Comparison of ENCODE assay signal across 7 mouse cellular contexts in genomic region chr4:48278757-48279497, GRCm38 (mm10). TPM values are rescaled to one million over a fixed set of nuclear protein-coding genes. Genes with fewer than 3 reads are reported as not detected.
DNase-seq lines count a peak whose midpoint lies in the region; ATAC-seq and TF ChIP-seq lines count a peak whose summit lies in the region.

No protein-coding gene starts in this region.

- no peak for TF ChIP-seq CTCF in forebrain, postnatal 0 days (IDR thresholded peaks at IDR 0.05; ENCODE audit: low read depth)

- peak overlapping the region; percentile 93 for H3K4me3 ChIP-seq in brown adipose tissue, adult 24 weeks (ENCODE audit: insufficient read depth, low read depth, low read length)
- H3K4me3 ChIP-seq in forebrain, postnatal 0 days (ENCODE audit: low read depth, low read length), result peak overlapping the region; percentile 69

- H3K27ac ChIP-seq in brown adipose tissue, adult 24 weeks (replicated peaks; ENCODE audit: low read depth, low read length), result peak overlapping the region; percentile 63
- H3K27ac ChIP-seq in forebrain, postnatal 0 days (ENCODE audit: low read depth, low read length), result peak overlapping the region; percentile 62

- H3K9me3 ChIP-seq in forebrain, postnatal 0 days (ENCODE audit: low read length), result no peaks in the 10 kb centered on the region

- WGBS in forebrain, postnatal 0 days, result under 1% methylated on average over 34 of the region's 34 CpGs

- DNase-seq in right cerebral cortex, postnatal 10 days (ENCODE audit: low spot score in 2 of 2), result peak; percentile 47 to 66
- DNase-seq in right cerebral cortex, postnatal 25 days, result no peak
- DNase-seq in forebrain, postnatal 0 days, result peak; percentile 38
- peak; percentile 39 to 47 for DNase-seq in layer of hippocampus, postnatal 10 days (ENCODE audit: low spot score in 2 of 2)
- DNase-seq in thymus, postnatal 0 days (ENCODE audit: low spot score), result no peak

- H3K36me3 ChIP-seq in forebrain, postnatal 0 days (ENCODE audit: insufficient read depth), result no peaks in the 10 kb centered on the region

- peak; percentile 34 for ATAC-seq in forebrain, postnatal 0 days
- ATAC-seq in megakaryocyte-erythroid progenitor cell, adult 5-6 weeks (replicated peaks; ENCODE audit: low FRiP score, low TSS enrichment, poor library complexity, severe bottlenecking), result peak; percentile 28

- H3K4me1 ChIP-seq in brown adipose tissue, adult 24 weeks (ENCODE audit: control insufficient read depth, insufficient read depth, insufficient read length, low read length), result peaks cover 2% of the 10 kb centered on the region; the same call in 1 of the 2 replicates
- peaks cover 4% of the 10 kb centered on the region; the same call in 1 of the 2 replicates for H3K4me1 ChIP-seq in forebrain, postnatal 0 days (ENCODE audit: insufficient read depth)

- no peaks in the 10 kb centered on the region for H3K27me3 ChIP-seq in forebrain, postnatal 0 days (ENCODE audit: insufficient read depth, low read length)

- peak overlapping the region; percentile 82 for H3K9ac ChIP-seq in forebrain, postnatal 0 days

- H3K4me2 ChIP-seq in forebrain, postnatal 0 days (ENCODE audit: low read depth), result peak overlapping the region; percentile 79

RNA-seq across cellular contexts. Expression of gene Erp44, which starts 0.4 kb away (rescaled TPM):
- polyA plus RNA-seq in brown adipose tissue, adult 24 weeks (2012; ENCODE audit: insufficient read depth, insufficient read length, missing spikeins), result 44.2 and 77.8 TPM in 2 replicates
- 26.2 and 33.4 TPM in 2 replicates for total RNA-seq in forebrain, postnatal 0 days (2014; rRNA removed)
- 41.8 and 50.2 TPM in 2 replicates for polyA plus RNA-seq in forebrain, postnatal 0 days (2015; fragmentation: Nextera tagmentation; extraction: Ambion mirVana)
- total RNA-seq in layer of hippocampus, postnatal 10 days (2021), result 10 to 100 TPM; 34.2 to 35.2 TPM
- total RNA-seq in megakaryocyte-erythroid progenitor cell, adult 5-6 weeks (2014; fragmentation: Nextera tagmentation), result 20.2 and 41.6 TPM in 2 replicates
- 57.3 and 58.0 TPM in 2 replicates for total RNA-seq in megakaryocyte-erythroid progenitor cell, adult 5-6 weeks (2017)
- 70.6 and 75.6 TPM in 2 replicates for polyA plus RNA-seq in thymus, postnatal 0 days (2015; fragmentation: Nextera tagmentation; extraction: Ambion mirVana)

RNA-seq across cellular contexts. Expression of gene Invs, which starts 0.6 kb away (rescaled TPM):
- polyA plus RNA-seq in brown adipose tissue, adult 24 weeks (2012; ENCODE audit: insufficient read depth, insufficient read length, missing spikeins), result 2.0 and 2.3 TPM in 2 replicates
- 6.4 and 8.7 TPM in 2 replicates for total RNA-seq in forebrain, postnatal 0 days (2014; rRNA removed)
- polyA plus RNA-seq in forebrain, postnatal 0 days (2015; fragmentation: Nextera tagmentation; extraction: Ambion mirVana), result 2.1 and 2.7 TPM in 2 replicates
- 10 to 100 TPM; 10.6 to 11.6 TPM for total RNA-seq in layer of hippocampus, postnatal 10 days (2021)
- total RNA-seq in megakaryocyte-erythroid progenitor cell, adult 5-6 weeks (2014; fragmentation: Nextera tagmentation), result 5.8 and 7.6 TPM in 2 replicates
- total RNA-seq in megakaryocyte-erythroid progenitor cell, adult 5-6 weeks (2017), result 3.7 and 5.4 TPM in 2 replicates
- polyA plus RNA-seq in thymus, postnatal 0 days (2015; fragmentation: Nextera tagmentation; extraction: Ambion mirVana), result 3.2 and 5.5 TPM in 2 replicates

Comparison
In these comparisons a context has a peak if more than half of its experiments do, and no peak if none do; other contexts are left out.
1. DNase-seq: peak in right cerebral cortex, postnatal 10 days (2 of 2), forebrain, postnatal 0 days (single experiment) and layer of hippocampus, postnatal 10 days (2 of 2); none in right cerebral cortex, postnatal 25 days (single experiment) and thymus, postnatal 0 days (single experiment).